Mouse (Mus musculus): ENCODE results near the gene Stk32b. TPM values are rescaled to one million over a fixed set of nuclear protein-coding genes. Genes with fewer than 3 reads are reported as not detected.

Gene Stk32b
- total RNA-seq, 2 experiments from 2014 or later: 0.20 to 0.29 TPM

Other genes with a start within 250 kb of the Stk32b start
- gene Cytl1, start 18.3 kb upstream of the Stk32b start, total RNA-seq (2021): 10 to 100 TPM in 1 of 2 experiments, 1 to 10 TPM in 1; 9.9 to 11.8 TPM
- 1 to 10 TPM; 5.8 to 6.2 TPM for gene Msx1, start 107.4 kb upstream of the Stk32b start, total RNA-seq (2021)

All from heart, postnatal 10 days (tissue).